Mouse (Mus musculus) heart, embryonic 10.5 days (tissue): ENCODE measurements at regions not wholly inside any gene's neighbourhood (a gene's known extent, or its start where the extent isn't known, plus 50 kb on each side); places are given as distances from the start of the nearest gene placed in this dataset.

Source experiments
- DNase-seq: peaks from one replicate; pipeline ENCODE4 v3.0.0-alpha.2; 2017; ENCODE audit warnings: low spot score
- H3K27ac ChIP-seq: fragments of 300-500 bp; sonication (generic); 2 replicates; pipeline ENCODE4 v1.5.1; 2016; ENCODE audit warnings: mild to moderate bottlenecking
- H3K27me3 ChIP-seq: fragments of 300-500 bp; sonication (generic); 2 replicates; pipeline ENCODE4 v1.6.1; 2016; ENCODE audit warnings: mild to moderate bottlenecking; ENCODE audit not compliant: poor library complexity, insufficient read depth, severe bottlenecking
- H3K36me3 ChIP-seq: fragments of 300-500 bp; sonication (generic); 2 replicates; pipeline ENCODE4 v1.6.1; 2016; ENCODE audit warnings: mild to moderate bottlenecking, moderate library complexity
- H3K4me1 ChIP-seq: fragments of 300-500 bp; sonication (generic); 2 replicates; pipeline ENCODE4 v1.6.1; 2016; ENCODE audit warnings: mild to moderate bottlenecking
- H3K4me3 ChIP-seq: fragments of 300-500 bp; sonication (generic); 2 replicates; pipeline ENCODE4 v1.5.1; 2016; ENCODE audit warnings: mild to moderate bottlenecking, moderate library complexity
- H3K9me3 ChIP-seq: fragments of 300-500 bp; sonication (generic); 2 replicates; pipeline ENCODE4 v1.6.1; 2016; ENCODE audit warnings: mild to moderate bottlenecking, moderate library complexity
- WGBS: fragments of 180-500 bp; shearing (Covaris S2); methylation state at CpG from one replicate; pipeline ENCODE4 v1.1.7; 2016; 5-methylcytosine and 5-hydroxymethylcytosine counted together

GRCm38 (mm10) chr4:105408896-105409295, 251.7 kb downstream of the Plpp3 start:
- H3K27me3 ChIP-seq = no peaks in the 10 kb centered on the region
- H3K4me1 ChIP-seq = no peaks in the 10 kb centered on the region
- H3K36me3 ChIP-seq = no peaks in the 10 kb centered on the region
- no peak overlapping the region for H3K4me3 ChIP-seq
- WGBS = 83% methylated on average over 9 of the region's 9 CpGs
- no peak overlapping the region for H3K27ac ChIP-seq
- no peaks in the 10 kb centered on the region for H3K9me3 ChIP-seq
- no peak for DNase-seq

GRCm38 (mm10) chr4:105417166-105417565, 260.0 kb downstream of the Plpp3 start:
- Histone ChIP-seq H3K4me3 (no peak overlapping the region), H3K27ac (no peak overlapping the region), H3K4me1 (peaks cover under 1% of the 10 kb centered on the region; the same call in 1 of the 2 replicates), H3K36me3 (no peaks in the 10 kb centered on the region), H3K27me3 (peaks cover 7% of the 10 kb centered on the region; the same call in 1 of the 2 replicates), H3K9me3 (0 out of 2 replicates have a peak, but pooled peaks cover 5% of the 10 kb centered on the region)
- WGBS = 93% methylated on average over 3 of the region's 3 CpGs
- peak; percentile 58 for DNase-seq

DNA sequence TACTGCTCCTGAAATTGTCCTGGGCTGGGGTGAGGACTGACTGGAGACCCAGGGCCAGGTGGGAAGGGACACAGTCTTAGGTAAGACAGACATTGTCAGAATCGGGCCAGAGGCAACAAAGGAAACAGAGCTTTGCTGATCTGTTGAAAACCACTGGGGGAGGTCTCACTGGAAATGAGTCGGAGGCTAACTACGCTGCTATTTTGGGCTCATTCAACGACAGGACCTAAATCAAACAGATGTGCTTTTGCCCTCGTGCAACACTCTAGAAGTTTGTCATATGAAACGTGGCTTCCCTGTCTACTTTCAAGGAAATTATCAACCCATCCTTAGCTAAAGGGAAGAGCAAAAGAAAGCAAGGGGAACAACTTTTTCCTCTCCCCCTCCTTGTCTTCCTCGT, 265.3 kb downstream of the Plpp3 start:
- Histone ChIP-seq H3K9me3 (no peaks in the 10 kb centered on the region), H3K27me3 (peaks cover 7% of the 10 kb centered on the region; the same call in 1 of the 2 replicates), H3K27ac (no peak overlapping the region), H3K4me1 (peaks cover 18% of the 10 kb centered on the region; the same call in 1 of the 2 replicates), H3K4me3 (no peak overlapping the region), H3K36me3 (no peaks in the 10 kb centered on the region)
- 21% methylated on average over 7 of the region's 7 CpGs for WGBS
- DNase-seq = peak; percentile 52

GRCm38 (mm10) chr4:105423727-105424201, 266.6 kb downstream of the Plpp3 start:
- Histone ChIP-seq H3K4me1 (peaks cover 21% of the 10 kb centered on the region; the same call in 1 of the 2 replicates), H3K4me3 (no peak overlapping the region), H3K9me3 (no peaks in the 10 kb centered on the region), H3K36me3 (no peaks in the 10 kb centered on the region), H3K27me3 (0 out of 2 replicates have a peak, but pooled peaks cover under 1% of the 10 kb centered on the region), H3K27ac (no peak overlapping the region)
- DNase-seq = peak; percentile 71
- 77% methylated on average over 3 of the region's 3 CpGs for WGBS

DNA sequence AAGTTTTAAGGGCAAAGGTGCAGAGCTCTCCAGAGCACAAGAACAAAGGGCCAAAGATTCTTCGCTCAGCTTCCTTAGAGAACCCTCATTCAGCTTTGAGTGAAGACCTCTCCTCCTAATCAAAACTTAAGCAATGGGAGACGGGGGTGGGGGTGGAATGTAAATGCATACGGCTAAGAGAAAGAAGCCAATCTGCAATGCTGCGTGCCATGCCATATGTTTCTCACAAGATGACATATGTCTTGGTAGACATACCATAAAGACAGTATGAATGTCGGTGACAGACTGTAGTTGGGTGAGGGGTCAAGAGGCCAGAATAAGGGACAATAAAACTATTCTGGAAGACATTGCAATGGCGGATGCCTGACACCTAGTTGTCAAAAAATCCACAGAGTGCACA, 267.9 kb downstream of the Plpp3 start:
- Histone ChIP-seq H3K36me3 (no peaks in the 10 kb centered on the region), H3K27ac (no peak overlapping the region), H3K9me3 (no peaks in the 10 kb centered on the region), H3K4me1 (peaks cover 21% of the 10 kb centered on the region; the same call in 1 of the 2 replicates), H3K4me3 (no peak overlapping the region), H3K27me3 (no peaks in the 10 kb centered on the region)
- peak; percentile 27 for DNase-seq
- 77% methylated on average over 6 of the region's 6 CpGs for WGBS

DNA sequence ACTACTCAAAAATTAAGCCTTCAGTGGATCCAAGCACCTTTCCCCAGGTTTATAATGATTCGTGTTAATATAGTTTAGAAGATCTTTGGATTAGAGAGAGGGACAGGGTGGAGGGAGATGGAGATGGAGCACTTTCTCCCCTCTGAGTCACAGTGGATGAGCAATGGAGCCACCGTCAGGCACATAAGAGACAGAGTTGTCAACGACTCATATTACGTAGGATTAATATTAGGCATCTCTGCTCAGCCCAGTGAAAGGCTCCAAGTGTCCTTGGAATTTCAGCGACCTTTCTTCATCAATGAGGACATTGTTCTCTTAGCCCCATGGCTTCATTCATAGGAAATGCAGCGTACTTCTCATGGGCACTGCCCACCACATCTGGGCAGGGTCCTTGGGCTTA, 270.4 kb downstream of the Plpp3 start:
- Histone ChIP-seq H3K4me1 (peaks cover 16% of the 10 kb centered on the region; the same call in 1 of the 2 replicates), H3K27ac (no peak overlapping the region), H3K27me3 (no peaks in the 10 kb centered on the region), H3K36me3 (no peaks in the 10 kb centered on the region), H3K4me3 (no peak overlapping the region), H3K9me3 (no peaks in the 10 kb centered on the region)
- DNase-seq = peak; percentile 6
- WGBS = 84% methylated on average over 6 of the region's 6 CpGs

GRCm38 (mm10) chr4:105429381-105430100, 272.4 kb downstream of the Plpp3 start:
- H3K4me1 ChIP-seq = 0 out of 2 replicates have a peak, but pooled peaks cover 6% of the 10 kb centered on the region
- no peaks in the 10 kb centered on the region for H3K27me3 ChIP-seq
- no peaks in the 10 kb centered on the region for H3K9me3 ChIP-seq
- 85% methylated on average over 6 of the region's 6 CpGs for WGBS
- no peak overlapping the region for H3K27ac ChIP-seq
- DNase-seq = peak; percentile 24
- no peak overlapping the region for H3K4me3 ChIP-seq
- no peaks in the 10 kb centered on the region for H3K36me3 ChIP-seq

- Histone ChIP-seq H3K9me3 (no peaks in the 10 kb centered on the region), H3K36me3 (no peaks in the 10 kb centered on the region), H3K27me3 (no peaks in the 10 kb centered on the region), H3K27ac (no peak overlapping the region), H3K4me1 (peaks cover 9% of the 10 kb centered on the region; the same call in 1 of the 2 replicates), H3K4me3 (no peak overlapping the region)
- no peak for DNase-seq
- WGBS = 77% methylated on average over 4 of the region's 4 CpGs
Measured at GRCm38 (mm10) chr4:105432461-105432860, 275.3 kb downstream of the Plpp3 start.

- Histone ChIP-seq H3K27ac (no peak overlapping the region), H3K9me3 (no peaks in the 10 kb centered on the region), H3K4me1 (peaks cover 5% of the 10 kb centered on the region; the same call in 1 of the 2 replicates), H3K27me3 (no peaks in the 10 kb centered on the region), H3K36me3 (no peaks in the 10 kb centered on the region), H3K4me3 (no peak overlapping the region)
- 73% methylated on average over 5 of the region's 5 CpGs for WGBS
- DNase-seq = no peak
Measured at GRCm38 (mm10) chr4:105437141-105437540, 280.0 kb downstream of the Plpp3 start.

DNA sequence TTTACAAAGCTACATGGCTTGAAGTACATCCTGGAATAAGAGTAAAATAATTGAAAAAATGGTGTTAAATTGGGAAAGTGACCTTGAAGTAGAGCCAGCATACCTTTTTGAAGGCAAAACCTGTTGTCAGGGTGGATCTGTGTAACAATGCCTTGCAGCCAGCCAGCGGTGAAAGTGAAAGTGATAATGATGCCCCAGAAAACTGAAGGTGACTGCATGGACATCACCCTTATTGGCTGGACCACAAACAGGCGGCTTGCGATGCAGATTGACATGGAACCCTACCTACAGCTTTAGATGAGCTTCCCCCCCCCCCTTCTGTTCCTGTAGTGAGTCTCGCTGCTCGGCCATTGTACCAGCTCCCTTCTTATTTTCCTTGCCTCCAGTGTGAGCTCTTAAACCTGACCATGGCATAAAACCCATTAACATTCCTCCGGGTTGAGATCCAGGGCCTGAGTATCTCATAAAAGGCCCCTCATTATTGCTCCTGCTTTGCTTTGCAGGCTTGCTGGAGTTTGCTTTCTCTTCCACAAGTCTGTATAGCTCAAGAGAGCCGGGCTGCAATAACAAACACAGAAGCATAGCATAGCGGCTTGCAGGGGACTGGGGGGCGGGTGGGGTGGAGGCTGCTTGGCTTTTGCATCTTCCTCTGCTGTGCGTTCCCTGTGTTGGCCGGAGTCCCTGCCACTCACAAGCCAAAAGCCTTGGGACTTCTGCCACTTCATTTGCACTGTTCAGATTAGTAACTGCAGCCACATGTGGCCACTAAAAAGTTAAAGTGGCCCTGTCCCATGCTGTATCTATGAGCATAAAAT, 292.1 kb downstream of the Plpp3 start:
- no peaks in the 10 kb centered on the region for H3K36me3 ChIP-seq
- no peaks in the 10 kb centered on the region for H3K27me3 ChIP-seq
- 65% methylated on average over 11 of the region's 11 CpGs for WGBS
- H3K4me1 ChIP-seq = no peaks in the 10 kb centered on the region
- DNase-seq = no peak
- H3K9me3 ChIP-seq = 0 out of 2 replicates have a peak, but pooled peaks cover 3% of the 10 kb centered on the region
- H3K4me3 ChIP-seq = no peak overlapping the region
- H3K27ac ChIP-seq = no peak overlapping the region

- Histone ChIP-seq H3K4me3 (no peak overlapping the region), H3K27ac (no peak overlapping the region), H3K27me3 (no peaks in the 10 kb centered on the region), H3K9me3 (no peaks in the 10 kb centered on the region), H3K4me1 (no peaks in the 10 kb centered on the region), H3K36me3 (no peaks in the 10 kb centered on the region)
- no peak for DNase-seq
- 84% methylated on average over 4 of the region's 4 CpGs for WGBS
Measured at GRCm38 (mm10) chr4:105450881-105451280, 293.7 kb downstream of the Plpp3 start.

- no peaks in the 10 kb centered on the region for H3K4me1 ChIP-seq
- DNase-seq = no peak
- no peak overlapping the region for H3K27ac ChIP-seq
- H3K36me3 ChIP-seq = no peaks in the 10 kb centered on the region
- H3K9me3 ChIP-seq = no peaks in the 10 kb centered on the region
- WGBS = 84% methylated on average over 2 of the region's 2 CpGs
- no peaks in the 10 kb centered on the region for H3K27me3 ChIP-seq
- H3K4me3 ChIP-seq = no peak overlapping the region
Measured at GRCm38 (mm10) chr4:105451871-105452270, 294.7 kb downstream of the Plpp3 start.
